Mouse (Mus musculus): ENCODE measurements at regions not wholly inside any gene's neighbourhood (a gene's known extent, or its start where the extent isn't known, plus 50 kb on each side); places are given as distances from the start of the nearest gene placed in this dataset.

DNA sequence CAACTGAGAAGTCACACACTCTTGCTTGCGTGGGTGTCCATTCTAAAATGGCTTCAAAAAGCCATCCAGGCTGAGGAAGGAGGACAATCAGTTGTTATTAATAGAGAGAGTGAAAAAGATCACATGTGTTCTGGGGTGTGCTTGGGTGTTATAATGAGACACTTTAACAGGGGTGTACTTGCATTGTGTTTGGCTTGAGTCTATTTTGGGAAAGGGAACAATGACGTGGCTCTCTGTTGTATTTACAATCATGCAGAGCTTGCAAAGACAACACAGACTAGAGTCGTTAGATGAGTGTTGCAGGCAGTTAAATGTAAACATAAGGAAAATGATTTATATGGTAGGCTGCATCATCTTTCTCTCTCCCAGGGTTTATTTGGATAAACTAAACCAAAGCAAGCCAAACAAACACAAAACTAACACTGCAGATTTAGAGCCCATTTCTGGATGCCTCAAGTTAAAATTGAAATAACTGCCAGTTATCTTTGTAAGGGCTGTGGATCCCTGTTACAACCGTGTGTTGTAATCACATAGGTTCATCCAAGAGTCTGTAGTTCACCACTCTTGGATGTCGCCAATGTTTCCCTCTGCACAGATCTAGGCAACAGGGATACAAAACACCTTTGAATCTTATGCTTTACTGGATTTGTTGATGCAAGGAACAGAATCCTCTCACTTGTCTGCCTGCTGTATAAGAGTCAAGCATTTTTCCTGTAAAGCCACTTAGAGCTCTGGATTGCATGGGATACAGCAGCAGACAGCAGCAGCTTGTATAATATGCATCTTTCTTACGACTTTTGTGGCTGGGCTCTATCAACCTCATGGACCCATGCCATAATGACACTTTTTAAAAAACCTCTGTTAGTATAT, 139.9 kb upstream of the Rgmb start:
- Histone ChIP-seq H3K27ac (replicated peaks) (no peak overlapping the region), H3K9ac (no peak overlapping the region), H3K27me3 (no peaks in the 10 kb centered on the region), H3K4me2 (no peak overlapping the region), H3K9me3 (no peaks in the 10 kb centered on the region), H3K4me1 (replicated peaks) (no peaks in the 10 kb centered on the region), H3K36me3 (no peaks in the 10 kb centered on the region), H3K4me3 (no peak overlapping the region)
- 73% methylated on average over 6 of the region's 6 CpGs for WGBS
- ATAC-seq (ENCODE audit: low read depth): no peak

DNA sequence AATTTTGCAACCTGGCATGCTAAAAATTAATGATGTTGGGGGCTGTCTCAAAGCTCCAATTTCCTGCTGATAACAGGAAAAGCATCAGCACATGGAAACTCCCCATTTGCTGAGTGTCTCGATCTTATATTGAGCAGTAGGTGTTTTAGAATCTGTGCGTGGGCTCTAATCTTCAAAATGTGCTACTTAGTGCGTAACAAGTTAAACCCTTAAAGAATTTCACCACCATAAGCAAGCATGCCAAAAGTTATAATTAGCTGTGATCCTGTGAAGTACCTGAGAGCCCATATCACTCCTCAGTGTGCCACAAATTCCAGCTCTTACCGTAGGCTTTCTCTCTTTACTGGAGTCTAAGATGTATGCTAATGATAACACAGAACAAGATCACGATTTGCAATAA, 137.5 kb upstream of the Rgmb start:
- H3K9me3 ChIP-seq: no peaks in the 10 kb centered on the region
- H3K4me3 ChIP-seq: no peak overlapping the region
- no peaks in the 10 kb centered on the region for H3K36me3 ChIP-seq
- H3K27ac ChIP-seq (replicated peaks): no peak overlapping the region
- H3K27me3 ChIP-seq: no peaks in the 10 kb centered on the region
- H3K9ac ChIP-seq: no peak overlapping the region
- ATAC-seq (ENCODE audit: low read depth): no peak
- WGBS: 90% methylated on average over 5 of the region's 5 CpGs
- no peaks in the 10 kb centered on the region for H3K4me1 ChIP-seq (replicated peaks)
- H3K4me2 ChIP-seq: no peak overlapping the region

DNA sequence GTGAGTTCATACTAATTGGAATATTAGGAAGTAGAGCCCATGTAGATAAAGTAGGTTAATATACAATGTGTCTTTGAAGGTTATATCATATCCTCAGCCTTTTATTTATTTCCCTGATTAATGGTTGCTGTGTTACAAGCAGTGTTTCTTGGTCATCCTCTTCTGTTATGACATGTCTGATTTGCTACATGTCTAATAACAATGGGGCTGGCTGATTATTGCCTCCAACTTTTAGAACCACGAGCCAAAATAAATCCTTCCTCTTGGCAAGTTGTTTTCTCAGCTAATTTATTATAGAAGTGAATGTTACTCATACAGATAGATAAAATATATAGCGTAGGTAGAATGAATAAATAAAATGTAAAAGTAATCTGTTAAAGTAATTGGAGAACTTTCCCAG, 124.8 kb upstream of the Rgmb start:
- Histone ChIP-seq H3K4me2 (no peak overlapping the region), H3K27ac (replicated peaks) (no peak overlapping the region), H3K27me3 (no peaks in the 10 kb centered on the region), H3K9me3 (no peaks in the 10 kb centered on the region), H3K36me3 (no peaks in the 10 kb centered on the region), H3K9ac (no peak overlapping the region), H3K4me1 (replicated peaks) (no peaks in the 10 kb centered on the region), H3K4me3 (no peak overlapping the region)
- WGBS: 85% methylated on average over 2 of the region's 2 CpGs
- ATAC-seq (ENCODE audit: low read depth): no peak

DNA sequence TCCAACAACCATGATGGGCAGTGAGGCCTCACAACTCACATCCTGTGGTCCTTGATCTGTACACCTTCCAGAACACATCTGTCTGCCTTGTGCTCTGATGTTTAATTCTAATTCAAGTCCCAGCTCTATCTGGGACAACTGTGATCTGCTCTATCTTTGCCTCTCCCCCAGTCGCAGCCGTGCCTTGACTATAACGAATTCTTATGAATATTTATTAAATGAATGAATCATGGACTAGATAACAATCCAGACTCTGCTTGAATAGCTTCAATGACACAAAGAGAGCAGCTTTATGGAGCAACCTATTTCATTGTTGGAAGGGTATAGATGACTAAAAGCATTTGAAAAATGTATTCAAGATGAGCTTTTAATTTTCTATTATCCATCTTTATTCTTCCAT, 120.8 kb upstream of the Rgmb start:
- no peaks in the 10 kb centered on the region for H3K27me3 ChIP-seq
- H3K4me2 ChIP-seq: no peak overlapping the region
- 24% methylated on average over 3 of the region's 3 CpGs for WGBS
- no peak overlapping the region for H3K27ac ChIP-seq (replicated peaks)
- ATAC-seq (ENCODE audit: low read depth): no peak
- no peaks in the 10 kb centered on the region for H3K9me3 ChIP-seq
- H3K4me3 ChIP-seq: no peak overlapping the region
- H3K9ac ChIP-seq: no peak overlapping the region
- H3K36me3 ChIP-seq: no peaks in the 10 kb centered on the region
- peaks cover 3% of the 10 kb centered on the region; the same call in 1 of the 2 replicates for H3K4me1 ChIP-seq (replicated peaks)

DNA sequence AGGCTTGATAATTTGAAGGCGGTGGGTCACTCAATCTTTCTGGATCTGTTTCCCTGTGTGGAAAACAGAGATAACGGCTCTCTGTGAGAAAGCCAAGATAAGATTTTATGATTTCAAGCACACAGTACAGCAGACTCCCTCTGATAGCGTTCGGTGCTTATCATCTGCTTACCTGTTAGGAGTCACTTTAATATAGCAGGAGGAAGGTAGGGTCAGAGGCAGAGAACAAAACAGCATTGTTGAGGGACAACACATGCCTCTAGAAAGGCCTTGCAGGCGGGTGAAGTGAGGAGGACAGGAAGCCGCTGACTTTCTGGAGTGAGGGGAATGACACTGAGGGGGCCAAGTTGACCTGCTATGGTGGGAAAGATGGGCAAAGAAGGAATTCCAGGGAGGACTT, 118.9 kb upstream of the Rgmb start:
- Histone ChIP-seq H3K36me3 (no peaks in the 10 kb centered on the region), H3K27ac (replicated peaks) (no peak overlapping the region), H3K9me3 (no peaks in the 10 kb centered on the region), H3K9ac (no peak overlapping the region), H3K4me1 (replicated peaks) (peaks cover 3% of the 10 kb centered on the region; the same call in 1 of the 2 replicates), H3K27me3 (no peaks in the 10 kb centered on the region), H3K4me2 (no peak overlapping the region), H3K4me3 (no peak overlapping the region)
- no peak for ATAC-seq (ENCODE audit: low read depth)
- WGBS: 54% methylated on average over 6 of the region's 6 CpGs

DNA sequence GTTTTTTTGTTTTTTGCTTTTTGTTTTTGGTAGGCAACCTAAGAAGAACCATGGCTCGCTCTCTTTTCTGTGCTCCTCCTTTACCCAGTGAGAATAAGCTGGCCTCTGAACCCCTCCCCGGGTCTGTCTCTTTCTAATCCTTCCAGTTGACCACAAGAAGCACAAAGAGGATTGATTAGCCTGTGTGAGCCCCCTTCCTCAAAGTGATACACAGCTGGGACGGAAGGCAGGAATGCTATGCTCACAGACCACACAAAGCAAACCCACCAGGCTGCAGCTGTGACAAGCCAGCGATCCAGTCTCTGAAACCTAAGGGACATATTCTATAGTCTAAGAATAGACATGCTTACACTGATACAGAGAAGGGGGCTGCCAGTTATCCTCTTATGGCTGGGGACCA, 111.5 kb upstream of the Rgmb start:
- Histone ChIP-seq H3K4me1 (replicated peaks) (no peaks in the 10 kb centered on the region; the same call in 1 of the 2 replicates), H3K9me3 (no peaks in the 10 kb centered on the region), H3K27me3 (no peaks in the 10 kb centered on the region), H3K4me3 (no peak overlapping the region), H3K27ac (replicated peaks) (peak overlapping the region; percentile 59; the same call in 1 of the 2 replicates), H3K4me2 (no peak overlapping the region), H3K36me3 (no peaks in the 10 kb centered on the region), H3K9ac (no peak overlapping the region)
- WGBS: 29% methylated on average over 4 of the region's 4 CpGs
- no peak for ATAC-seq (ENCODE audit: low read depth)

DNA sequence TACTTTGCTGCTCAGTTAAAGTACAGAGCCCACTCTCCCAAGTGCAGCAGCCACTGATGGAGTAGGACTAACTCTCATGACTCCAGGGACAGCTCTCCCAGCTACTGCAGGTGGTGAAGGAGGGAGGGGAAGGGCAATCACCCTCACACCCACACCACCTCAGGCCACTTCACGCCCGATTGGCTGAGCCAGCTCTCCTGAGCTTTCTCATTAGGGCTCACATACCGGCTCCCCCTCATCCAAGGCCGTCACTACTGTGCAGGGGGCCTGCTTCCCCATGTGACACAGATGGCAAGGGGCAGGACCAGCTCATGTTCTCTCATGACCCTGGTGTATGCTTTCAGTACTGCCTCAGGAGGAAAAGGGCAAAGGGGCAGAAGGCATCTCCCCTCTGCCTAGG, 87.8 kb upstream of the Rgmb start:
- H3K36me3 ChIP-seq: no peaks in the 10 kb centered on the region
- no peaks in the 10 kb centered on the region for H3K27me3 ChIP-seq
- no peaks in the 10 kb centered on the region for H3K4me1 ChIP-seq (replicated peaks)
- no peaks in the 10 kb centered on the region for H3K9me3 ChIP-seq
- H3K27ac ChIP-seq (replicated peaks): no peak overlapping the region
- H3K4me3 ChIP-seq: no peak overlapping the region
- no peak overlapping the region for H3K4me2 ChIP-seq
- H3K9ac ChIP-seq: no peak overlapping the region
- no peak for ATAC-seq (ENCODE audit: low read depth)
- 41% methylated on average over 4 of the region's 4 CpGs for whole genome bisulfite sequencing

DNA sequence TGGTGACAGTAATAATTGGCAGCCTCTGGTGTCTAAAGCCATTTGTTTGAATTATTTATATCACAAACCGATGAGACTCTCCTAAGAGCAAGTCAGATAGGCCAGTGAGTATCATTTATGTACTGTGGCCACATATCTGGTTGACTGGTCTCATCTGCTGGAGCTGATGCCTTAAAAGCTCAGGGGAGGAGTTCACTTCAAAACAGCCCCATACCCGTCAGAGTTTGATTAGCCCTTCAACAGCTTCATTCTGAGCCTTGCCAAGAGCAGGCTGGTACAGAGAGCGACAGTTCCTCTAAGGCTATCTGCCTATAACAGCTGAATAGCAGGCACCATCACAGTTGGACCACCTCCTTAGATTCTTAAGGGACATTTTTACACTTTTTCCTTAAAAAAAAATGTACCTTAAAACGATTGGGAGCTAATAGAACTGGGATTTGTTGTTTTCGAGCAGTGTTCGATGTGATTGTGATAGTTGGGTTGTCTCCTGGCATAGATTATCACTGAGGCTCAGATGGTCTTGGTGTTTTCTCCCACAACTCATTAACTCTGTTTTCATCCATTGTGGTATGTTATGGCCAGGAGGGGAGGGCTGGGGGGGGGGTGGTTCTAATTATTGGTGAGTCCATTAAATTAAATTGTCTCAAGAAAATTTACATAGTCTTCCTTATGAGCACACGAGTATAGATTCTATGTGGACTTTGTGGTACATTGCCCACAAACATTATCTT, 68.0 kb upstream of the Rgmb start:
- Histone ChIP-seq H3K27me3 (no peaks in the 10 kb centered on the region), H3K4me1 (replicated peaks) (peaks cover 11% of the 10 kb centered on the region), H3K4me2 (no peak overlapping the region), H3K9ac (no peak overlapping the region), H3K36me3 (no peaks in the 10 kb centered on the region), H3K4me3 (no peak overlapping the region), H3K9me3 (no peaks in the 10 kb centered on the region), H3K27ac (replicated peaks) (peak overlapping the region; percentile 61; the same call in 1 of the 2 replicates)
- ATAC-seq (ENCODE audit: low read depth): peak; percentile 90
- 33% methylated on average over 7 of the region's 7 CpGs for WGBS

DNA sequence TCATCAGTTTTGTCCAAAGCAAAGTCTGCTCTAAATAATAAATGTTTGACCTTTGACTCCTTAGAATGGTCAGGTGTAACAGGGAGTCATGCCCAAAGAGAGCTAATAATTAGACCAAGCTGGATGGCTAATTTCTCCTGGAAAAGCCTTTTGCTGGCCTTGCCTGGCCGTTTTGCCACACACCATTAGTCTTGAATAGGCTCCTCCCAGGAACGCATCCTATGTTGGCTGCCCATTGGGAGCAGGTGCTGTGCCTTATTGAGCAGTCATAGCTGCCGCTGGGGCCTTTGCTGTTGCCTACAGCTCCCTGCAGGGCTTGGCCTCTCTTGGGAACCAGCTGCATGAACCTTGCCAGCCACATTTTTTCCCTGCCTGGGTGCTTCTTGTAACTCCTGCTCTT, 65.1 kb upstream of the Rgmb start:
- peak; percentile 27; the same call in 1 of the 2 replicates for ATAC-seq (ENCODE audit: low read depth)
- Histone ChIP-seq H3K27ac (replicated peaks) (peak overlapping the region; percentile 42; the same call in 1 of the 2 replicates), H3K4me3 (no peak overlapping the region), H3K9ac (no peak overlapping the region), H3K4me2 (no peak overlapping the region), H3K36me3 (no peaks in the 10 kb centered on the region), H3K4me1 (replicated peaks) (peaks cover 24% of the 10 kb centered on the region), H3K27me3 (no peaks in the 10 kb centered on the region), H3K9me3 (no peaks in the 10 kb centered on the region)
- WGBS: 7% methylated on average over 3 of the region's 3 CpGs

DNA sequence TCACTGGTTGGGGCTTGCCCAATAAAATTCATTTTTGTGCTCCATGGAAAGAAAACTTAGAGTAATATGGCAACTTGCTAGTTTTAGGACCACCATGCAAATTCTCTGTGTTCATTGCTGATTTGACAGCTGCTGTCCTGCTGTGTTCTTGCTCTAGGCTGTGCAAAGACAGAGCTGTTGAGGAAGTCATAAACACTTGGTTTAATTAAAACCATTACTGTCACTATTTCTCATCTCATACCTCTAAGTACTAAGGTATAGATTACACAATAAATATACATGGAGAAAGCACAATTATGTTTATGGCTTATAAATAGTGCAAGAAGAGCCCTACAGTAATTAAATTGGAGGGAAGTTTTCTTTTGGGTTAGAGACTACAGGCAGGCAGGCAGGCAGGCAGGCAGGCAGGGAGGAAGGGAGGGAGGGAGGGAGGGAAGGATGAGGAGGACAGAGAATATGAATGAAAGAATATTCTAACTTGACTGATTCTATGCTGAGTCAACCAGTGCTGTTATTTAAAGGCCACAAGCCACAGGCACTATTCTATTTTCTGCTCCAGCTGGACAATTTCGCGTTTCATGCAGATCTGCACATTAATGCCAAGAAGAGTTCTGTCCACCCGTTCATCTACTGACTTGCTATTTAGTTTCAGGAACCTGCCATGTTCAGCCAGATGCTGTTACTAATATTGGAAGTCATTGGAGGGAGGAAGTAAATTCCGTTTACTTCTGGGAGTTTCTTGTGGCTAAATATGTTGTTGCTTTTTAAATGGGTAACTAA, 61.2 kb upstream of the Rgmb start:
- no peaks in the 10 kb centered on the region for H3K36me3 ChIP-seq
- H3K4me1 ChIP-seq (replicated peaks): peaks cover 24% of the 10 kb centered on the region
- H3K27ac ChIP-seq (replicated peaks): no peak overlapping the region; the same call in 1 of the 2 replicates
- peak; percentile 85 for ATAC-seq (ENCODE audit: low read depth)
- no peaks in the 10 kb centered on the region for H3K9me3 ChIP-seq
- H3K27me3 ChIP-seq: no peaks in the 10 kb centered on the region
- 39% methylated on average over 4 of the region's 4 CpGs for WGBS
- no peak overlapping the region for H3K4me2 ChIP-seq
- H3K4me3 ChIP-seq: no peak overlapping the region
- H3K9ac ChIP-seq: no peak overlapping the region

DNA sequence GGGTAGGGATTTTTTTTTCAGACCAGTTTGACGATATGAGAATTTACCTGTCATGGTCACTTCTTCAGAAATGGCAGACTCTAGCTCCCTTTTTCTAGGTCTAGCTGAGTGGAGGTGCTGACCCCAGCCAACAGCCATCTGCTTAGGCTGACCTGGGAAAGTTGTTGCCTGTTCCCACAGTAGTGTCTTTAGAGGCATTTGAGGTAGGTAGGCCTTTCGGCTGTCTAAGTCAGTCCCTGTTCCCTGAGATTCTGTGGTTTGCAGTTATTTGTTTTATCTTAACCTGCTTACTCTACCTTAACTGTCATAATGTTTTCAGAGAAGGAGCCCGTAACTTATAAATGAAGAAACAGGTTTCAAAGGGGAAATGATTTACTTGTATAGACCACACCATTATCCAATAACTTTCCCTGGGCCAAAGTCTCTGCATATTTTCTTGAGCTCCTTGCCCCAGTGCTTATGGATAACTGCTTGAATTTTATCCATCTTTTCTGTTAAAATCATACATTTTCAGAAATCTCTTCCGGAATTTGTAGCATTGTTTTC, 59.8 kb upstream of the Rgmb start:
- no peak for ATAC-seq (ENCODE audit: low read depth)
- 90% methylated on average over 4 of the region's 4 CpGs for WGBS
- no peak overlapping the region for H3K9ac ChIP-seq

DNA sequence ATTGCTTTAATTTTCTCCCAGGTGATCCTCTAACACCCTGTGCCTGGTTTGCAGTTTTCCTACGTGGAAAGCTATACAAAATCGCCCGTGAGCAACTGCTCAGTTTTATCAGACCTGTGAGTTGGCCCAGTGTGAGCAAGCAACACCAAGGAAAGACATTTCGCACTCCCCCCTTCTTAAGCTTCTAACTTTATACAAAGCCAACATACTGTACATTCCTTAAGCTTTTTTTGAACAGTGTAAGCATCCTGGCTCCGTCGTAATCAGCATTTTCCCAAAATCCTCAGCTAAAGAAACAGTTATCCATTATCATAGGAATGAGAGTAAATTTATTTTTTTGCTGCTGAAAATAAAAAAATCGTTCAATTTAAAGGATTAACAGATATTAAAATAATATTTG, 52.0 kb upstream of the Rgmb start:
- Histone ChIP-seq H3K4me3 (no peak overlapping the region), H3K9ac (no peak overlapping the region), H3K9me3 (no peaks in the 10 kb centered on the region), H3K4me2 (no peak overlapping the region), H3K36me3 (no peaks in the 10 kb centered on the region), H3K27ac (replicated peaks) (no peak overlapping the region), H3K4me1 (replicated peaks) (no peaks in the 10 kb centered on the region), H3K27me3 (no peaks in the 10 kb centered on the region)
- 81% methylated on average over 7 of the region's 7 CpGs for WGBS
- ATAC-seq (ENCODE audit: low read depth): no peak

More for the DNA sequence above, 59.8 kb upstream of the Rgmb start:
- no peak overlapping the region for H3K4me2 ChIP-seq
- H3K27me3 ChIP-seq: no peaks in the 10 kb centered on the region
- no peak overlapping the region for H3K27ac ChIP-seq (replicated peaks)
- H3K4me1 ChIP-seq (replicated peaks): peaks cover 13% of the 10 kb centered on the region
- H3K36me3 ChIP-seq: no peaks in the 10 kb centered on the region
- H3K4me3 ChIP-seq: no peak overlapping the region
- no peaks in the 10 kb centered on the region for H3K9me3 ChIP-seq
